In the genomic region with DNA sequence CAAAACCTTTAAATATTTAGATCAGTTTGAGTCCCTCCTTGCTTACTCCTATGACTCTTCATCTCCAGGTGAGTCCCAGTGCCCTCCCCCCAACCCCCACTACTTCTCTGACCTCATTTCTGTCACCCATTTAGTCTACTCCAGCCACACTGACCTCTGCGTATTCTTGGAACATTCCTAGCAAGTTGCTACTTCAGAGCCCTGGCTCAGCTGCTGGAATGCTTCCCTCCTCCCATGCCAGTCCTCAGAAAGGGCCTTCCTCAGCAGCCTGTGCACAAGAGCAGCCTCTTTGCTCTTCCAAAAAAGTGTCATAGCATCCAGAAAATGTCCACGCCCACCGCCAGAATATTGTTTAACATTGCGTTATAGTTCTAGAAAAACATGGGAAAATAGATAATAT, we compare ENCODE assay signal across 11 mouse cellular contexts. TPM values are rescaled to one million over a fixed set of nuclear protein-coding genes. Genes with fewer than 3 reads are reported as not detected.
DNase-seq lines count a peak whose midpoint lies in the region; TF ChIP-seq lines count a peak whose summit lies in the region.
"Had no signal": no experiment of that assay in that cellular context is flagged by ENCODE, and none has a peak within 500 bp of the region (broad histone marks: within the 10 kb centered on the region; RNA-seq: fewer than 3 reads in every experiment).

No protein-coding gene starts in this region.

- WGBS in heart, adult 2 months = 59% methylated on average over 4 of the region's 4 CpGs

- peak overlapping the region; percentile 40 for H3K27ac ChIP-seq in heart, adult 2 months
- H3K27ac ChIP-seq: hindbrain, embryonic 15.5 days; liver, embryonic 14.5 days had no signal

- TF ChIP-seq POLR2A in heart, adult 2 months (IDR thresholded peaks at IDR 0.05; ENCODE audit: insufficient read depth, low read depth, low read length) = no peak

- intact Hi-C loops in heart, adult 2 months (cut with DNase I) = no loop called here
- intact Hi-C loops in heart, postnatal 14 days (cut with DNase I) = loop anchor here (5.0 kb wide), 1 partner anchor 42 kb away; no protein-coding TSS in a partner anchor

- H3K27me3 ChIP-seq in heart, adult 2 months (ENCODE audit: control insufficient read depth, insufficient read depth, low read length) = no peaks in the 10 kb centered on the region; the same call in 1 of the 2 replicates
- H3K27me3 ChIP-seq: hindbrain, embryonic 15.5 days had no signal

- peaks cover 1% of the 10 kb centered on the region; the same call in 1 of the 2 replicates for H3K4me1 ChIP-seq in heart, adult 2 months (ENCODE audit: control insufficient read depth, insufficient read depth, low read length)
- H3K4me1 ChIP-seq: hindbrain, embryonic 15.5 days had no signal

- 0 out of 2 replicates have a peak, but pooled peaks have one; percentile 34 for TF ChIP-seq EP300 in heart, adult 2 months (IDR thresholded peaks at IDR 0.05; ENCODE audit: insufficient read depth, low read depth, low read length)

- peak; percentile 33 for DNase-seq in kidney, adult 11 months
- no peak for DNase-seq in kidney, postnatal 4 days
- peak in 1 of 2 experiments; percentile 55 for DNase-seq in heart, adult 2 months
- peak; percentile 14 to 43 for DNase-seq in heart, postnatal 14 days
- DNase-seq in lung, postnatal 36 days = peak; percentile 49
- no peak for DNase-seq in right cerebral cortex, adult 18-20 months
- DNase-seq in cerebellum, postnatal 10 days = no peak
- no peak for DNase-seq in cerebellum, postnatal 14 days
- DNase-seq: retina, postnatal 1 day had no signal

- H3K4me3 ChIP-seq in heart, adult 2 months = no peak overlapping the region
- H3K4me3 ChIP-seq: hindbrain, embryonic 15.5 days had no signal

- H3K36me3 ChIP-seq in heart, adult 2 months (ENCODE audit: control insufficient read depth, insufficient read depth, low read length) = no peaks in the 10 kb centered on the region
- H3K36me3 ChIP-seq: hindbrain, embryonic 15.5 days had no signal

- no peak overlapping the region for H3K9ac ChIP-seq in heart, adult 2 months (ENCODE audit: low read depth, low read length)
- H3K9ac ChIP-seq: hindbrain, embryonic 15.5 days; liver, embryonic 14.5 days had no signal

- TF ChIP-seq CTCF in heart, adult 2 months (IDR thresholded peaks at IDR 0.05) = no peak

- no peaks in the 10 kb centered on the region for H3K79me2 ChIP-seq in heart, adult 2 months (replicated peaks; ENCODE audit: control insufficient read depth, insufficient read depth, low read length)

RNA-seq across cellular contexts. Expression of gene Rras2, which starts 52.4 kb away (rescaled TPM):
- total RNA-seq in heart, adult 2 months (2021) = 10 to 100 TPM; 48.5 to 52.0 TPM
- polyA plus RNA-seq in heart, adult 2 months (2012; rRNA removed) = 17.5 and 29.8 TPM in 2 replicates
- total RNA-seq in heart, postnatal 14 days (2021) = 10 to 100 TPM; 43.8 to 44.2 TPM

Comparison
In these comparisons a context has a peak if more than half of its experiments do, and no peak if none do; other contexts are left out.
1. DNase-seq: peak in kidney, adult 11 months (single experiment), heart, postnatal 14 days (2 of 2) and lung, postnatal 36 days (single experiment); none in kidney, postnatal 4 days (0 of 2), right cerebral cortex, adult 18-20 months (single experiment), cerebellum, postnatal 10 days (0 of 2) and cerebellum, postnatal 14 days (0 of 2).